Mouse (Mus musculus): ENCODE data around the gene Shh. TPM values are rescaled to one million over a fixed set of nuclear protein-coding genes. Genes with fewer than 3 reads are reported as not detected.

Gene Shh
- polyA plus RNA-seq, 1 experiment: not detected

DNA sequence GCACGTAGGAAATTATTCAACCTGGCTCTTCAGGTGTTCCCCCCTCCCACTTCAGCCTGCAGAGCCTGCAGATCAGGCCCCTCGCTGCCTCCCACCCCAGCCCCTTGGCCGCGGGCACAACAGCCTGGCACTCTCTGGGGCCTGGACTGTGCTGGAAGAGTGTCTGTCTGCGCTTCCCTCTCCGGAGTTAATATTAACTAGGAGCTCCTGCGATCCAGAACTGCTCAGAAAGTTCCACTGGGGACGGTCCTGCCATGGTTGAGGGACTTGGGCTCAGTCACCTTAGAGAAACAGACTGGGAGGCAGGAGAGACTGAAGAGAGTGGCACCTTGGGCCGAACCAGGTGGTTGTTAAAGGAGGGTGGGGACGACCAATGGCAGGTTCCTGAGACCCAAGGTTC, 3.4 kb downstream of the Shh start:
- no peak for TF ChIP-seq GATA1 (IDR thresholded peaks at IDR 0.05; ENCODE audit: low read length)

DNA sequence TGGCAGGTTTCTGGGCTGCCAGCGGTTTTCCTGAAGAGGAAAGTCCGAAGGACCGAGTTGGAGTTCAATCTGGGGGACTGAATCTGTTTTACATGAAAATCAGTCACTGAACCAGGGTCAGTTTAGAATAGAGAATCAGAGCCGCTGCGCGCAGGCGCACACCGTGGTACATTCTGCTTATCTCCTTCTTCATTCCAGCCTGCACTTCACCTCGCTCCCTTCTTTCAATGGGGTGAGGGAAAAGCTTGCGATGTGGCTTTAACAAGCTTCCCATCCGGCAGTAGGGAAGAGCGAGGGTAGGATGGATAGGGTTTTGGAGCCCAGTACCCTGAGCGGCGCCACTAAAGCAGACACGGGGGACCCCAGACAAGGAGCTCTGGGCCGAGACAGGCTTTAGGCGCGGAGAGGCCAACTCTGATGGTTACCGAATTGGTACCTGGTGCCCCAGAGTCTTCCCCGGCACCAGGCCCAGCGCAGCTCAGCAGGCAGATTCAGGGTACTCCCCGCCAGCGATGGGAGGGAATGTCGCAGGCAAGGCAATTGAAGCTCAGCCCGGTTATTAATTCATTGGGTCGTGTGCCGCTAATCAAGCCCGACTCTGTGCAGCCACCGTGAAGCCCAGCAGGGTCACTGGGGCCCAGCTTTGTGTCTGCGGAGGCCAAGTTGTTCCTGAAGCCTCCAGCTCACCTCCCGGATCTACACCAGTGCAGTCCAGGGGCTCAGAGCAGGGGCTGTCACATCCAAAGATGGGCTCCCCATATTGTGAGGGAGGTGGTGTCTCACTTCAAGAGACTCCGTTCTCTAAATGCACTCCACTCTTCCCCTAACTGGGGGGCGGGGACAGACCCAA, 4.1 kb downstream of the Shh start:
- no peak for TF ChIP-seq GATA1 (IDR thresholded peaks at IDR 0.05; ENCODE audit: low read length)

DNA sequence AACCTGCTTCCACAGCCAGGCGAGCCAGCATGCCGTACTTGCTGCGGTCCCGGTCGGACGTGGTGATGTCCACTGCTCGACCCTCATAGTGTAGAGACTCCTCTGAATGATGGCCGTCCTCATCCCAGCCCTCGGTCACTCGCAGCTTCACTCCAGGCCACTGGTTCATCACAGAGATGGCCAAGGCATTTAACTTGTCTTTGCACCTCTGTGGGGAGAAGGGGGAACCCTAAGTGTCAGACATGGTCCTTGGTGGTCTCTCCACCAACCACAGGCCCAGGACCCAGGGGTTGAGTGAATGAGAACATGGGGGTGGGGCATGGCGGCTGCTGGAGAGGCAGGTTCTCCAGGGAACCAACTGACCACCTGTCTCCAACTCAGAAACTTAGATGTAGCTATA, 5.7 kb downstream of the Shh start:
- no peak for TF ChIP-seq GATA1 (IDR thresholded peaks at IDR 0.05; ENCODE audit: low read length)

DNA sequence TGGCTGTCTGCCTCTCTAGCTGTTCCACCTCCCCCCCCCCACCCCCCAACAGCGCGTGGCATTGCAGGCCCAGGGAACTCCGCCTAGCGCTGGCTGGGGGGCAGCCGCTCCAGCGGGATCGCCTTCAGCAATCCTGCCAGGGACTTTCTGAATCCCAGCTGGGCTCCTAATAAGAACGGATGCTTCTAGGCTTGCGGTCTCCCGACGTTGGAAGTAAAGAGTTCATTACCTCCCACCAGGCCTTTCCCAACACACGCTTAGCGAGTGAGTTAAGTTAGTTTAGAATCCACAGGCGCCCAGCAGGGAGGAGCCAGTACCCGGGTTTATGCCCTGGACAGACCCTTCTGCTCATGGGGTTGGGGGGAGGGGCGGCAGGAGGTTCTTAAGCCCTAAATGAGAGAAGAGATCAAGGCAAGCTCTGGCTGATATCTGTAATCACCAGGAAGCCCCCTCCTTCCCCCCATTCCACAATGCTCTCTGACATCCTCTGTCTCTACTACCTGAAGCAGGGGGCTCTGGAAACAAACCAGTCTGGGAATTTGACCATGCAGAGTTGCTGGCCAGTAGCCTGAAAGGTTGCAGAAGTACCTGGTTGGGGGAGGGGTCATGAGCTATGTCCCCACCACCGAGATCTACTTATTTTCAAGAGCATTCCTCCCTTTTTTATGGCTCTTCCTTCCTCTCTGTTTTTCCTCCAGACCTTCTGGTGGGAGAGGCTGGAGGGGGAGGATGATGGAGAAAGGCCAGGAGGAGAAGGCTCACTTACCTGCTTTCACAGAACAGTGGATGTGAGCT, 6.3 kb downstream of the Shh start:
- TF ChIP-seq GATA1 (IDR thresholded peaks at IDR 0.05; ENCODE audit: low read length): no peak

DNA sequence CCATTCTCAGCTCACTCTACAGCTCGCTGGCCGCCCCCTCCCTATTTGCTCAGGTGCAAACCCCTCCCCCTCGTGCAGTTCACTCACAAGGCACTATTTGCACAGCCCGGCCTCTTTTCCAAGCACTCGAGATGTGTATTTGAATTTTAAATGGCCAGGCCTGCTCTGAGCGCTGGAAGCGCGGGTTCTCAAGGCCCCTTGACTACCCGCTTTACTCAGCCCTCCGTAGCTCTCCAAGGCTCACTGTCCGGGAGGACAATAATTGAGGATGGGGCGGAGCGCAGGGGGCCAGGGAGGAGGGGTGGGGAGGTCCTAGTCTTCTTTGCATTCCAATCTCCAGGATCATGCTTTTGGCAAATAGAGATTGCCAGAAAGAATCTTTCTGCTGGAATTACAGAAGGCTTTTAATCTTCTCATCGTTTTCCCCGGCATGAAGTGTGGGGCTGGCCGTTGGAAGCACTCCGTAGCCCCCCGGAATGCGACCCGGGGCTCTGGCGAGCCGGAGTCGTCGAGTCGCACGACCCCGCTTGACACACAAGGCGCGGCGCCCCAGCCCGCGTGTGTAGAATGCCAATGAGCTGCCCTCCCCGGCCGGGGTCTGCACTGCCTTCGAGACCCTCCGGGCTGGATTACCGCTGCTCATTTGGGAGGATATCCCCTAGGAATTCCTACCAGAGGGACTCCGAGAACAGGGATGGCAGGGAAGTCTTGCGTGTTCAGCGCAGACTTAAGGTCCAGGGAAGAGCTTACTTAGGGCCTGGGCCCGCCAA, 7.4 kb downstream of the Shh start:
- TF ChIP-seq GATA1 (IDR thresholded peaks at IDR 0.05; ENCODE audit: low read length): no peak

DNA sequence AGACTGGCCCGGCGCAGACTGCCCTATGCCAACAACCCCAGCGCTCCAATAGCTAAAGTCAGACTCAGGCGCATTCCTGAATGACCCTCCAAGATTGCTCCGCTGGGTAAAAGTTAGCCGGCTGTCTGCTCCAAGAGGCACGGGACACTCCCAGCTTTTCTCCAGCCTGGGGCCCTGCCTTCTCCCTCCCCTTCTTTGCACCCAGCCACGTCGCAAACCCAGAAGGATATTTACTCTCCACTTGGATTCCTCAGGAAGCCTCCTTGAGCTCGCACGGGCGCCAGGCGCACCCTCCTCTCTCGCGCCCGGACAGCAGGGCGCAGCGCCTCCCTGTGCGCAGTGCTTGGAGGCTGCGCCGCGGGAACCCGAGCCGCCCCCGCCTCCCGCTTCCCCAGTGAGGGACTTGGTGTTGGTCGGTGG, 8.2 kb downstream of the Shh start:
- TF ChIP-seq GATA1 (IDR thresholded peaks at IDR 0.05; ENCODE audit: low read length): no peak

DNA sequence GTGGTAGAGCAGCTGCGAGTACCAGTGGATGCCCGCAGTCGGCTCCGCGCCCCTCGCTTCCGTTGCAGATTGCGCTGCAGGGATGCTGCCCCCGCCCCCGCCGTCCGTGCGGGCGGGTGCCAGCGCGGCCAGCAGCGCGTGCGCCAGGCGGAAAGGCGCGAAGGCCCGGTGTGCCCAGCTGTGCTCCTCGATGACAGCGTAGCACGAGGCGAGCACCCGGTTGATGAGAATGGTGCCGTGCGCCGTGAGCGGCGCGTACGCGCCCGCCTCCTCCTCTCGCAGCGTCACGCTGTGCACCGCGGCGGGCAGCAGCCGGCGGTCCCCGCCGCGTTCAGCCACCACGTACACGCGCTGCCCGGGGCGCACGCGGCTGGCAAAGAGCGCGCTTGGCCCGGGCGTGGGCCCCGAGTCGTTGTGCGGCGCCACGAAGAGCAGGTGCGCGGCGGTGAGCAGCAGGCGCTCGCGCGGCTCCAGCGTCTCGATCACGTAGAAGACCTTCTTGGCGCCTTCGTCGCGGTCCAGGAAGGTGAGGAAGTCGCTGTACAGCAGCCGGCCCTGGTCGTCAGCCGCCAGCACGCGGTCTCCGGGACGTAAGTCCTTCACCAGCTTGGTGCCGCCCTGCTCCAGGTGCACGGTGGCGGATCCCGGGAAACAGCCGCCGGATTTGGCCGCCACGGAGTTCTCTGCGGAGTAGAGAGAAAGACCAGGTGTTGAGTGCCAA, 9.0 kb downstream of the Shh start:
- no peak for TF ChIP-seq GATA1 (IDR thresholded peaks at IDR 0.05; ENCODE audit: low read length)

DNA sequence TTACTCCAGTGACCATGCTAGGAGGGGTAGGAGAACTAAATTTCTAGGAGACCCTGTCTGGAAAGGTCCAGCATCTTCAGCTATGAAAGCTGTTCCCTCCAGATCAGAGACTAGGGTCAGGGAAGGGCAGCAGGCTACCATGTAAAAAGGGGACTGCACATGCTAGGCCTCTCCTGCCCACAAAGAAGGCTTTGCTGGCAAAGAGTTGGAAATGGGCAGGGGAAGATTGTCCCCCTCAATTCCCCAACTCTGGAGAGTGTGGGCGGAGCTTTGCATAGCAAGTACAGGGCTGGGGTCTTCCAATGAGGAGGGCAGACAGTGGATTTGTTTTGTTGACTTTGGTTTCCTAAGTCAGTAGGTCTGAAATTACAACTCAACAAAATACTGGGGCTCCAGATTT, 10.7 kb downstream of the Shh start:
- no peak for TF ChIP-seq GATA1 (IDR thresholded peaks at IDR 0.05; ENCODE audit: low read length)

DNA sequence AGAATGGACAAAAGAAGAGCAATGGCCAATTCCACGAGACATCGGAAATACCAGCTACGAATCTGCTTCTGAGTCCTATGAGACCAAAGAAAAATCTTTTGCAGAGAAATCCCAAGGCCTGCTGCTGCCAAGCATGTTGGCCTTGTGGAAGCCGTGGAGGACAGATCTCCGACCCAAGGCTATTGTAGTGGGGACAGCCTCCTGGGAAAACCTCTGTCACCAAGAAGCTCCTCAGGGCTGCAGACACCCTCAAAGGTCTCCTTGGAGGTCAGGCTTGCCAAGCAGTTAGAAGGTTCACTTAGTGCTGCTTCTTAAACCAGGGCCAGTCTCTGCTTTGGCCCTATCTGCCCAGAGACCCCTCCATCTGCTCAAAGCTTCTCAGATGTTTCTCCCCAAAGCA, 11.3 kb downstream of the Shh start:
- no peak for TF ChIP-seq GATA1 (IDR thresholded peaks at IDR 0.05; ENCODE audit: low read length)

DNA sequence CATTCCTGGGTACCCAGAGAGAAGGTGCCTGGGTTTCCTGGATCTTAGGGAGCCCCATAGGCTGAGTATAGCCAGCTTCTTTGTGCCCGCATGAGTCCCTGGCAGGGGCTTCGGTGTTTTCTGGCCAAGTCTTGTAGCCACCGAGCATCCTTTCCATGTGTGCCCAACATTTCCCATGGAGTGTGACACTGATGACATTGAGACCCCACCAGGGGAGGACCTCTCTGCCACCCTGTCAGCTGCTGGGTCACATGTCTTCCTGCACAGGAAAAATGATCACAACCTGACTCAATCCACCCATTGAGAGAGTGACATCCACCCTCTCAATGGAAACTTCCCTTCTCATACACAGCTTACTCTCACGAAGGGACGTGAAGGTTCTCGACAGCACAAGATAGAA, 12.5 kb downstream of the Shh start:
- TF ChIP-seq GATA1 (IDR thresholded peaks at IDR 0.05; ENCODE audit: low read length): no peak

DNA sequence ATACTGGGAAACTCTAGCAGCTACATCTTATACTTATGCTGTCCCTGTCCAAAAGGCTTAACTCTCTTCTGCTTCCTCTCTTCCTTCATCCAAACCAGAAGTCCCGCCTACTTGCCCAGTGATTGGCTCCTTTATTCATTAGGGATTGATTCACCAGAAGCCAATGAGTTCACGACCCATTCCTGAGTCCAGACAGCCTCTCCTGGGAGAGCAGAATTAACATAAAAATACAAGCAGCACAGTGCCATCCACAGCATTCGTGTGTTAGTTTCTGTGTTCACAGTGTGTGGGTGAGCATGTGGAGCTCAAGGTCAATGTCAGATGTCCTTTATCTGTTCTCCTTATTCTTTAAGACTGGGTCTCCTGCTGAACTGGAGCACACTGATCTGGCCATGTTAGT, 13.5 kb downstream of the Shh start:
- no peak for TF ChIP-seq GATA1 (IDR thresholded peaks at IDR 0.05; ENCODE audit: low read length)

DNA sequence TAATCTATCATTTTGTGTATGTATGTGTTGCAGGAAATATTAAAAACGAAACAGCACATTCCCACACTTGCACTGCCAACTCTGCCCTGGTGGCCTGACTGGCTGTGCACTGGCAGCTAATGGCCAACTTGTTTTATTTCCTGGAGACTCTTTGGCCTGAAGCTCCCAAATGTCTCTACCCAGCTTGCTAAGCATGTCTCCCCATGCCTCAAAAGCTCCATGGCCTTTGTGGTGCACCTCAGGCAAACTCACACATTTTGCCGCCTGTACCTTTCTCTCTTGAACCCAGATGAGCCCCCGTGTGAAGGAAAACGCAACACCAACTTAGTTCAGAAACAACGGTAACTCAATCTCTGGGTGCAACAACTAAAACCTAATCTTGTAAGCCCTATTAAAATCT, 14.0 kb downstream of the Shh start:
- TF ChIP-seq GATA1 (IDR thresholded peaks at IDR 0.05; ENCODE audit: low read length): no peak

DNA sequence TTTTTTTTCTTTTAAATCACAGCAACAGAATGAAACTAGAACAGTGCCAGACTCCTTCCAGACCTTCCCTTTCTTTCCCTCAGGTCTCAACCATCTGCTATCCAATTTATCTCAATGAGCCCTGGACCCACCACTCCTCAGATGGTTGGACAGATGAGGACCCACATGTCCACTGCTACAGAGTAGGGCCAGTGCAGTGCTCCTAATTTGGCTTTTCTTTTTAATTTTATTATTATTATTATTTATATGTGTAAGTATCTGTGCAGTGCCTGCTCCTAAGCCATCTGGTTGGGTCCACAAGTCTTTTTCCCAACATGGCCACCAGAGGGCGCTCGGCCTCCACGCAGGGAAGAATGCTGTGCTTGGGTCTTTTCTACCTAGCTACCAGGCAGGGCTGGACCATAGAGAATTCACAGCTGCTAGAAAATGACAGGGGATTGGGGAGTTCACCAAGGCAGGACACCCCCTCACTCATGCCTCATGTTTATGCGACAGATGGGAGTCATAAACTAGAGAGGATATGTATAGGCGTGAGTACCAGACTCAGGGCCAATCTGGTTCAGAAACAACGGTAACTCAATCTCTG, 15.9 kb downstream of the Shh start:
- TF ChIP-seq GATA1 (IDR thresholded peaks at IDR 0.05; ENCODE audit: low read length): no peak

DNA sequence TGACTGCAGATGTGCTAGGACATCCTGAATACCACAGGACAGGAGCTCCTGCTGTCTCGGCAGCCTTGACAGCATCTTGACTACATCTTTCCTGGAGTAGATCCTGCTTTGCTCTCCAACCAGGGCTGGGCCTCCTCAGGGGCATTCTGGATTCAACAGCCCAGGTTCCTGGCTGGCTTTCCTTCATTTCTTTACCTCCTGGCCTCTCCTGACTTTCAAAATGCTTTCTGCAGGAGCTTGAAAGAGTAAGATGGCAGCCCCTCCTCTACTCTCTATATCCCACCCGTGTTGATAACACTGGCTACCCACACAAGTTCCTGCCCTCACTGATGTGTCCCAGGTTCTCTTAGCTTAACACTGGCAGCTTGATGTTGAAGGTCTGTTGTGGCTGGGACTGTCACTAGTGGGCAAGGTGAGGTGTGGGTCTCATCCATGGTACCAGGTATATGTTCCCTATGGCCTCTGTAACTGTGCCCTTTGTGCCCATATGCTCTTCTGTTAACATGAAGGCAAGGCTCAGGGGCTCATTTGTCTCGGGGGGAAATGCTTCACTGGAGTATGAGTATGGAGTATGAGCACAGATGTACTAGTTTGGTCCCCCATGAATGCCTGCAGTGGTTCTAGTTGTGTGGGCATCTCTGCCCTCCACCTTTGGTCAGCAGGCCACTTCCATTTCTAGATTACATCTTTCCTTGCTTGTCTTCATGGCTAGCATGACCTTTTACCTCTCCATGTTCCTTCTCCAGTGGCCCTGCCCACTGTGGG, 16.7 kb downstream of the Shh start:
- no peak for TF ChIP-seq GATA1 (IDR thresholded peaks at IDR 0.05; ENCODE audit: low read length)

Data from G1E-ER4 (cell line).